In the genomic region with DNA sequence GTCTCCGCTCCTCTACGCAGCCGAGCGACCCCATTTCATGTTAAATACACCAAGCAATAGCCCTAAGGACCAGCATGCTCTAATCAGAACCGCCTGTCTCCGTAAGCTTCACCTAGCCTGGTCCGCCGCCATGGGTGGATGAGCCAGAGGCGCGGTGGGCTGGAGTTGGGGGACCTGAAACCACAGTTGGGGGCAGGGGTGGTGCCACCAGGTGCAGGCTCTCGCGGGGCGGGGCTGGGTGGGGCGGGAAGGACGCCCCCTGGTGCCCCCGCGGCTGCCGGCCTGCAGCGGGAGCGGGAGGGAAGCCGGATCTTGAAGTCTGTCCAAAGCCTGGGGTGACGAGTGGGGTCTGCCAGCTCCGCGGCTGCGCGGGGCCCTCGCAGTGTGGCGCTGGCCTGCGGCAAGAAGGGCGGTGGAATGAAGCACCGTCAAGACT, we compare ENCODE assay signal across 8 mouse cellular contexts. TPM values are rescaled to one million over a fixed set of nuclear protein-coding genes. Genes with fewer than 3 reads are reported as not detected.
DNase-seq lines count a peak whose midpoint lies in the region; ATAC-seq and TF ChIP-seq lines count a peak whose summit lies in the region.

No protein-coding gene starts in this region.

- H3K4me3 ChIP-seq in forebrain, embryonic 10.5 days, result peak overlapping the region; percentile 52
- peak overlapping the region; percentile 15; the same call in 1 of the 2 replicates for H3K4me3 ChIP-seq in intestine, embryonic 14.5 days (ENCODE audit: low read depth, low read length)
- H3K4me3 ChIP-seq in liver, embryonic 14.5 days (ENCODE audit: insufficient read depth in 1 of 2, low read depth in 2 of 2, low read length in 2 of 2), result no peak overlapping the region

- TF ChIP-seq CTCF in liver, embryonic 14.5 days (IDR thresholded peaks at IDR 0.05; ENCODE audit: low read depth), result no peak

- peak overlapping the region; percentile 49 for H3K4me2 ChIP-seq in intestine, embryonic 14.5 days (ENCODE audit: low read length)
- peak overlapping the region; percentile 53 for H3K4me2 ChIP-seq in liver, embryonic 14.5 days (ENCODE audit: low read depth)

- 0 out of 2 replicates have a peak, but pooled peaks have one; percentile 41 for ATAC-seq in intestine, embryonic 14.5 days (replicated peaks; ENCODE audit: low FRiP score, low TSS enrichment, low read depth)
- no peak for ATAC-seq in liver, embryonic 14.5 days (ENCODE audit: insufficient read depth)
- no peak for ATAC-seq in inflammation-experienced regulatory T-cells, adult 6 months

- H3K9me3 ChIP-seq in forebrain, embryonic 10.5 days, result no peaks in the 10 kb centered on the region
- H3K9me3 ChIP-seq in intestine, embryonic 14.5 days (ENCODE audit: control insufficient read depth, low read length), result no peaks in the 10 kb centered on the region
- H3K9me3 ChIP-seq in liver, embryonic 14.5 days (ENCODE audit: control insufficient read depth, low read length), result no peaks in the 10 kb centered on the region

- peaks cover 92% of the 10 kb centered on the region for H3K27me3 ChIP-seq in forebrain, embryonic 10.5 days (ENCODE audit: poor library complexity, severe bottlenecking)
- 0 out of 2 replicates have a peak, but pooled peaks cover 11% of the 10 kb centered on the region for H3K27me3 ChIP-seq in intestine, embryonic 14.5 days (replicated peaks; ENCODE audit: control insufficient read depth, insufficient read depth, low read length)
- H3K27me3 ChIP-seq in liver, embryonic 14.5 days (ENCODE audit: control insufficient read depth, insufficient read depth, low read length), result peaks cover 27% of the 10 kb centered on the region

- peaks cover 12% of the 10 kb centered on the region; the same call in 1 of the 2 replicates for H3K36me3 ChIP-seq in forebrain, embryonic 10.5 days (replicated peaks)
- H3K36me3 ChIP-seq in intestine, embryonic 14.5 days (ENCODE audit: control insufficient read depth, insufficient read depth, low read length), result peaks cover 25% of the 10 kb centered on the region
- no peaks in the 10 kb centered on the region for H3K36me3 ChIP-seq in liver, embryonic 14.5 days (replicated peaks; ENCODE audit: control insufficient read depth, insufficient read depth, low read depth)

- 4% methylated on average over 31 of the region's 31 CpGs for WGBS in forebrain, embryonic 10.5 days
- WGBS in intestine, embryonic 14.5 days, result 23% methylated on average over 31 of the region's 31 CpGs
- 14% methylated on average over 31 of the region's 31 CpGs for WGBS in liver, embryonic 14.5 days (ENCODE audit: insufficient replicate concordance)

- peaks cover 27% of the 10 kb centered on the region for H3K4me1 ChIP-seq in forebrain, embryonic 10.5 days
- H3K4me1 ChIP-seq in intestine, embryonic 14.5 days (replicated peaks; ENCODE audit: control insufficient read depth, insufficient read depth, low read length), result peaks cover 13% of the 10 kb centered on the region
- H3K4me1 ChIP-seq in liver, embryonic 14.5 days (replicated peaks; ENCODE audit: control insufficient read depth in 2 of 2, insufficient read depth in 2 of 2, low read length in 1 of 2), result no peaks in the 10 kb centered on the region

- H3K9ac ChIP-seq in intestine, embryonic 14.5 days (ENCODE audit: low read length), result no peak overlapping the region
- H3K9ac ChIP-seq in liver, embryonic 14.5 days (replicated peaks), result no peak overlapping the region

- H3K27ac ChIP-seq in forebrain, embryonic 10.5 days, result peak overlapping the region; percentile 75
- no peak overlapping the region for H3K27ac ChIP-seq in intestine, embryonic 14.5 days (ENCODE audit: low read depth)
- H3K27ac ChIP-seq in liver, embryonic 14.5 days, result no peak overlapping the region

- TF ChIP-seq EP300 in liver, embryonic 14.5 days (IDR thresholded peaks at IDR 0.05; ENCODE audit: low read depth), result no peak

- DNase-seq in gastrocnemius, postnatal 25 days, result peak; percentile 12
- DNase-seq in gastrocnemius, adult 18-20 months (ENCODE audit: low spot score), result no peak
- peak; percentile 52 for DNase-seq in forebrain, embryonic 10.5 days (ENCODE audit: extremely low spot score, low spot score)
- DNase-seq in intestine, embryonic 14.5 days (ENCODE audit: low spot score), result no peak
- DNase-seq in liver, embryonic 14.5 days (ENCODE audit: low read depth in 3 of 3, low spot score in 3 of 3), result no peak
- DNase-seq in retina, postnatal 1 day, result peak; percentile 59
- no peak for DNase-seq in right cerebral cortex, adult 18-20 months

RNA-seq across cellular contexts. Expression of gene Gm15217, which starts 1.1 kb away (rescaled TPM):
- total RNA-seq in gastrocnemius, postnatal 25 days (2021), result not detected
- total RNA-seq in gastrocnemius, adult 18-20 months (2021), result not detected
- polyA plus RNA-seq in forebrain, embryonic 10.5 days (2016; fragmentation: Nextera tagmentation; extraction: Ambion mirVana), result 0.20 TPM in 1 of 2 replicates, not detected in the other
- polyA plus RNA-seq in intestine, embryonic 14.5 days (2014; fragmentation: Nextera tagmentation; extraction: Ambion mirVana), result 0.69 and 1.2 TPM in 2 replicates
- not detected in 2 replicates for polyA plus RNA-seq in liver, embryonic 14.5 days (2012; rRNA removed)
- not detected in 2 replicates for polyA plus RNA-seq in liver, embryonic 14.5 days (2014; fragmentation: Nextera tagmentation; extraction: Ambion mirVana)
- polyA plus RNA-seq in inflammation-experienced regulatory T-cells, adult 6 months (2017; shearing (Covaris generic)), result not detected

RNA-seq across cellular contexts. Expression of gene Bmp4, which starts 10.2 kb away (rescaled TPM):
- total RNA-seq in gastrocnemius, postnatal 25 days (2021), result 10 to 100 TPM in 1 of 2 experiments, 1 to 10 TPM in 1; 6.2 to 10.1 TPM
- total RNA-seq in gastrocnemius, adult 18-20 months (2021), result 1 to 10 TPM; 7.8 to 8.8 TPM
- polyA plus RNA-seq in forebrain, embryonic 10.5 days (2016; fragmentation: Nextera tagmentation; extraction: Ambion mirVana), result 22.7 and 25.5 TPM in 2 replicates
- 62.9 and 71.5 TPM in 2 replicates for polyA plus RNA-seq in intestine, embryonic 14.5 days (2014; fragmentation: Nextera tagmentation; extraction: Ambion mirVana)
- polyA plus RNA-seq in liver, embryonic 14.5 days (2012; rRNA removed), result 0.68 and 2.9 TPM in 2 replicates
- 0.43 and 1.0 TPM in 2 replicates for polyA plus RNA-seq in liver, embryonic 14.5 days (2014; fragmentation: Nextera tagmentation; extraction: Ambion mirVana)
- not detected for polyA plus RNA-seq in inflammation-experienced regulatory T-cells, adult 6 months (2017; shearing (Covaris generic))

Comparison
In these comparisons a context has a peak if more than half of its experiments do, and no peak if none do; other contexts are left out.
1. DNase-seq: peak in gastrocnemius, postnatal 25 days (single experiment), forebrain, embryonic 10.5 days (single experiment) and retina, postnatal 1 day (single experiment); none in gastrocnemius, adult 18-20 months (single experiment), intestine, embryonic 14.5 days (single experiment), liver, embryonic 14.5 days (0 of 3) and right cerebral cortex, adult 18-20 months (single experiment).
2. H3K4me3 ChIP-seq: peak in forebrain, embryonic 10.5 days (single experiment) and intestine, embryonic 14.5 days (single experiment); none in liver, embryonic 14.5 days (0 of 2).